Mouse (Mus musculus) ES-E14 (cell line): ENCODE results near the gene Mrpl24.

Experiments
- CHD2 ChIP-seq: IDR thresholded peaks from 2 replicates; pipeline ENCODE4 v1.6.1; 2014; ENCODE audit warnings: mild to moderate bottlenecking, low read depth, low read length, inconsistent platforms
- MAFK ChIP-seq: IDR thresholded peaks from 2 replicates; pipeline ENCODE4 v1.6.1; 2014; ENCODE audit warnings: mild to moderate bottlenecking, low read depth, low read length, inconsistent platforms; ENCODE audit not compliant: insufficient read depth
- ZC3H11A ChIP-seq: IDR thresholded peaks from 2 replicates; pipeline ENCODE4 v1.6.1; 2012; ENCODE audit warnings: low read depth, mild to moderate bottlenecking, inconsistent platforms, low read length, borderline replicate concordance

DNA sequence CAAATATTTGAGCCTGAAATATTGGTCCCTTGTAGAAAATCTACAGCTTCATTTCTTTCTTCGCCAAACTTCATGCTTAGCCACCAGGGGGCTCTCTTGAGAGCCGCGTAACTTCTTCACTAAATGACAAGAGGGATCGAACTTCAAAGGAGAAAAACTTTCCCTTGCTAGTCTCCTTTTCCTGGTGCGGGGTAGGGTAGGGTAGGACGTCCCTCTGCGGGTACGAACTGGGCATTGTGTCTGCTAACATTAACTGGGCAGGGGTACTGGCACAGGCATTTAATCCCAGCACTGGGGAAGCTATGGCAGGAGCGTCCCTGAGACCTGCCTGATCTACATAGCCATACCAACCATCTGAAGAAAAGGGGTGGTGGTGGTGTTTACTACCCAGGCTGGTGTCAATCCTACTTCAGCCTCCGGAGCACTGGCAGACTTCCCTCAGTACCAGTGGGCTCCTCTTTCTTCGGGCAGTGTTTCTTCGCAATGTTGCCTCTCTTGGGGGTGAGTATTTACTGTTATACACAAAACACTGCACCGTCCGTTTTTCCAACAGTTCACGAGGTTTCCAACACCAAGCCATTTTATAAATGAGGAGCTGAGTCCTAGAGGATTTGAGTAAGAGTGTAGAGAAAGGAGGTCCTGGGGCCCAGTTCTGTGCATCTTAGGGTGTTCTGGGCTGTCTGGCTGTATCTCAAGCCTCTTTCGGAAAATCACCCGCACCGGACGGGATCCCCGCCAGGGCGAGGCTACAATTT, 51.1 kb downstream of the Mrpl24 start:
- TF ChIP-seq MAFK (no peak), CHD2 (no peak), ZC3H11A (peak; percentile 43; the same call in 1 of the 2 replicates)
